In the genomic region with DNA sequence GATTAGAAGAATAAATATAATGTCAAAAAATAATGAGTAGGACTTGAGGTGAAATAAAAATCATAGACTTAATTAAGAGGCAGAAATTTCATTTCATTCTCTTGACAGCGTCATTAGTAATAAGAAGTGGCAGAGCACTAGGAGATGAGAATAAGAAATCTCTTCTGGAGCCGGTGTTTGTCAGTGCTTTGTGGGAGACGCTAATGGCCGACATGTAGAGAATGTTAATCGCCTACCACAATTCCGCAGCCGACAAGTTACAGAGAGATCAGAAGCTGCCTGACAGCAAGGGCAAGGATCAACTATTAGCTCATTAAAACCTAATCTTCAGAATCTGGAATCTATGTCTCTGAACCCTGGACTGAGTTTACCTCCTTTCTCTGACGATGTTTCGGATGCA, we compare ENCODE assay signal across 22 mouse cellular contexts. TPM values are rescaled to one million over a fixed set of nuclear protein-coding genes. Genes with fewer than 3 reads are reported as not detected.
DNase-seq lines count a peak whose midpoint lies in the region; ATAC-seq lines count a peak whose summit lies in the region.
"Had no signal": no experiment of that assay in that cellular context is flagged by ENCODE, and none has a peak within 500 bp of the region (broad histone marks: within the 10 kb centered on the region; RNA-seq: fewer than 3 reads in every experiment).

No protein-coding gene starts in this region.

- 51% methylated on average over 9 of the region's 9 CpGs for WGBS in hindbrain, embryonic 13.5 days
- WGBS in hindbrain, embryonic 11.5 days, result 71% methylated on average over 9 of the region's 9 CpGs
- 33% methylated on average over 9 of the region's 9 CpGs for WGBS in limb, embryonic 12.5 days
- WGBS in limb, embryonic 10.5 days, result 42% methylated on average over 9 of the region's 9 CpGs
- 48% methylated on average over 9 of the region's 9 CpGs for WGBS in midbrain, embryonic 15.5 days
- WGBS in midbrain, embryonic 11.5 days, result 73% methylated on average over 9 of the region's 9 CpGs

- ATAC-seq in hindbrain, embryonic 13.5 days (ENCODE audit: low FRiP score), result no peak
- ATAC-seq in hindbrain, embryonic 11.5 days (ENCODE audit: low FRiP score), result no peak
- ATAC-seq in limb, embryonic 12.5 days (ENCODE audit: insufficient number of reproducible peaks, insufficient read depth, low FRiP score, low TSS enrichment, low read depth), result no peak
- no peak for ATAC-seq in midbrain, embryonic 15.5 days (replicated peaks)
- ATAC-seq in midbrain, embryonic 11.5 days (ENCODE audit: low FRiP score), result no peak
- no peak for ATAC-seq in monocyte, adult 5-6 weeks (replicated peaks; ENCODE audit: insufficient number of reproducible peaks, low FRiP score, low TSS enrichment, poor library complexity, severe bottlenecking)

- peak overlapping the region; percentile 50 for H3K27ac ChIP-seq in hindbrain, embryonic 13.5 days
- H3K27ac ChIP-seq in hindbrain, embryonic 11.5 days (ENCODE audit: low read depth, low read length), result no peak overlapping the region
- no peak overlapping the region for H3K27ac ChIP-seq in limb, embryonic 12.5 days
- H3K27ac ChIP-seq in limb, embryonic 10.5 days, result no peak overlapping the region
- 0 out of 2 replicates have a peak overlapping the region, but pooled peaks have one; percentile 10 for H3K27ac ChIP-seq in midbrain, embryonic 15.5 days
- no peak overlapping the region for H3K27ac ChIP-seq in midbrain, embryonic 11.5 days (ENCODE audit: low read depth, low read length)
- H3K27ac ChIP-seq: embryonic facial prominence, embryonic 15.5 days; gastrocnemius, adult 2 months; limb, embryonic 15.5 days; liver, embryonic 15.5 days had no signal

- H3K9me3 ChIP-seq in hindbrain, embryonic 13.5 days, result no peaks in the 10 kb centered on the region
- H3K9me3 ChIP-seq in hindbrain, embryonic 11.5 days (ENCODE audit: control insufficient read depth, low read length), result no peaks in the 10 kb centered on the region
- no peaks in the 10 kb centered on the region for H3K9me3 ChIP-seq in limb, embryonic 12.5 days
- no peaks in the 10 kb centered on the region for H3K9me3 ChIP-seq in limb, embryonic 10.5 days (replicated peaks)
- H3K9me3 ChIP-seq in midbrain, embryonic 15.5 days, result no peaks in the 10 kb centered on the region
- H3K9me3 ChIP-seq in midbrain, embryonic 11.5 days (ENCODE audit: control insufficient read depth, low read length), result no peaks in the 10 kb centered on the region
- H3K9me3 ChIP-seq: embryonic facial prominence, embryonic 15.5 days; G1E; heart, embryonic 12.5 days; limb, embryonic 15.5 days; liver, embryonic 15.5 days had no signal

- H3K27me3 ChIP-seq in hindbrain, embryonic 13.5 days, result no peaks in the 10 kb centered on the region
- no peaks in the 10 kb centered on the region for H3K27me3 ChIP-seq in hindbrain, embryonic 11.5 days (ENCODE audit: control insufficient read depth, insufficient read depth, low read length)
- no peaks in the 10 kb centered on the region for H3K27me3 ChIP-seq in limb, embryonic 12.5 days
- no peaks in the 10 kb centered on the region for H3K27me3 ChIP-seq in limb, embryonic 10.5 days (ENCODE audit: low read depth, poor library complexity, severe bottlenecking)
- no peaks in the 10 kb centered on the region for H3K27me3 ChIP-seq in midbrain, embryonic 15.5 days (replicated peaks)
- no peaks in the 10 kb centered on the region for H3K27me3 ChIP-seq in midbrain, embryonic 11.5 days (ENCODE audit: control insufficient read depth, insufficient read depth, low read length)
- H3K27me3 ChIP-seq: embryonic facial prominence, embryonic 15.5 days; heart, embryonic 12.5 days; limb, embryonic 15.5 days; liver, embryonic 15.5 days had no signal

- H3K4me3 ChIP-seq in hindbrain, embryonic 13.5 days, result no peak overlapping the region
- H3K4me3 ChIP-seq in hindbrain, embryonic 11.5 days (ENCODE audit: low read depth, low read length), result no peak overlapping the region
- no peak overlapping the region for H3K4me3 ChIP-seq in limb, embryonic 12.5 days (replicated peaks)
- no peak overlapping the region for H3K4me3 ChIP-seq in limb, embryonic 10.5 days
- H3K4me3 ChIP-seq in midbrain, embryonic 15.5 days, result no peak overlapping the region
- no peak overlapping the region for H3K4me3 ChIP-seq in midbrain, embryonic 11.5 days (ENCODE audit: low read depth, low read length)
- H3K4me3 ChIP-seq: embryonic facial prominence, embryonic 15.5 days; gastrocnemius, adult 2 months; heart, embryonic 12.5 days; limb, embryonic 15.5 days; liver, embryonic 15.5 days had no signal

- H3K36me3 ChIP-seq in hindbrain, embryonic 13.5 days, result no peaks in the 10 kb centered on the region
- H3K36me3 ChIP-seq in hindbrain, embryonic 11.5 days (ENCODE audit: control insufficient read depth, insufficient read depth, low read length), result no peaks in the 10 kb centered on the region
- no peaks in the 10 kb centered on the region for H3K36me3 ChIP-seq in limb, embryonic 12.5 days
- H3K36me3 ChIP-seq in limb, embryonic 10.5 days, result no peaks in the 10 kb centered on the region
- no peaks in the 10 kb centered on the region for H3K36me3 ChIP-seq in midbrain, embryonic 15.5 days (replicated peaks)
- H3K36me3 ChIP-seq in midbrain, embryonic 11.5 days (ENCODE audit: control insufficient read depth, insufficient read depth, low read length), result no peaks in the 10 kb centered on the region
- H3K36me3 ChIP-seq: embryonic facial prominence, embryonic 15.5 days; heart, embryonic 12.5 days; limb, embryonic 15.5 days had no signal

- no peak for DNase-seq in hindbrain, embryonic 11.5 days (ENCODE audit: low spot score)
- DNase-seq in limb, embryonic 10.5 days (ENCODE audit: low spot score), result no peak
- DNase-seq in midbrain, embryonic 11.5 days (ENCODE audit: low spot score, missing footprints), result no peak
- DNase-seq: adrenal gland, postnatal 14 days; cerebellum, adult 11-12 months; cerebellum, postnatal 14 days; gastrocnemius, adult 2 months; heart, postnatal 14 days; kidney, adult 9 months; kidney, postnatal 36 days; layer of hippocampus, adult 9-11 months; thymus, postnatal 14 days had no signal

- peaks cover 14% of the 10 kb centered on the region for H3K4me1 ChIP-seq in hindbrain, embryonic 13.5 days (replicated peaks)
- H3K4me1 ChIP-seq in hindbrain, embryonic 11.5 days (replicated peaks; ENCODE audit: control insufficient read depth, insufficient read depth, low read length), result no peaks in the 10 kb centered on the region
- H3K4me1 ChIP-seq in limb, embryonic 12.5 days (replicated peaks), result peaks cover 39% of the 10 kb centered on the region
- H3K4me1 ChIP-seq in limb, embryonic 10.5 days, result peaks cover 44% of the 10 kb centered on the region
- 0 out of 2 replicates have a peak, but pooled peaks cover 4% of the 10 kb centered on the region for H3K4me1 ChIP-seq in midbrain, embryonic 15.5 days
- peaks cover 3% of the 10 kb centered on the region; the same call in 1 of the 2 replicates for H3K4me1 ChIP-seq in midbrain, embryonic 11.5 days (ENCODE audit: control insufficient read depth, insufficient read depth, low read length)

- no peak overlapping the region for H3K4me2 ChIP-seq in hindbrain, embryonic 13.5 days
- no peak overlapping the region for H3K4me2 ChIP-seq in hindbrain, embryonic 11.5 days (replicated peaks; ENCODE audit: low read depth, low read length)
- peak overlapping the region; percentile 13; the same call in 1 of the 2 replicates for H3K4me2 ChIP-seq in limb, embryonic 12.5 days
- H3K4me2 ChIP-seq in midbrain, embryonic 15.5 days, result no peak overlapping the region
- H3K4me2 ChIP-seq in midbrain, embryonic 11.5 days, result no peak overlapping the region
- H3K4me2 ChIP-seq: embryonic facial prominence, embryonic 15.5 days; heart, embryonic 12.5 days; limb, embryonic 15.5 days; liver, embryonic 15.5 days had no signal

- H3K9ac ChIP-seq in hindbrain, embryonic 13.5 days, result no peak overlapping the region
- H3K9ac ChIP-seq in hindbrain, embryonic 11.5 days (ENCODE audit: low read depth, low read length), result no peak overlapping the region
- no peak overlapping the region for H3K9ac ChIP-seq in limb, embryonic 12.5 days (replicated peaks)
- no peak overlapping the region for H3K9ac ChIP-seq in midbrain, embryonic 15.5 days
- H3K9ac ChIP-seq in midbrain, embryonic 11.5 days (ENCODE audit: low read length), result no peak overlapping the region
- H3K9ac ChIP-seq: embryonic facial prominence, embryonic 15.5 days; heart, embryonic 12.5 days; limb, embryonic 15.5 days; liver, embryonic 15.5 days had no signal

RNA-seq across cellular contexts. Expression of gene Cir1, which starts 35.3 kb away (rescaled TPM):
- 31.9 and 33.0 TPM in 2 replicates for polyA plus RNA-seq in hindbrain, embryonic 13.5 days (2015; fragmentation: Nextera tagmentation; extraction: Ambion mirVana)
- polyA plus RNA-seq in hindbrain, embryonic 11.5 days (2014; fragmentation: Nextera tagmentation; extraction: Ambion mirVana), result 23.0 and 23.8 TPM in 2 replicates
- 26.0 and 27.3 TPM in 2 replicates for polyA plus RNA-seq in limb, embryonic 12.5 days (2016; fragmentation: Nextera tagmentation; extraction: Ambion mirVana)
- polyA plus RNA-seq in limb, embryonic 10.5 days (2016; fragmentation: Nextera tagmentation; extraction: Ambion mirVana), result 12.2 and 14.3 TPM in 2 replicates
- 26.2 and 27.4 TPM in 2 replicates for polyA plus RNA-seq in midbrain, embryonic 15.5 days (2015; fragmentation: Nextera tagmentation; extraction: Ambion mirVana)
- 21.4 and 25.5 TPM in 2 replicates for polyA plus RNA-seq in midbrain, embryonic 11.5 days (2014; fragmentation: Nextera tagmentation; extraction: Ambion mirVana)
- total RNA-seq in monocyte, adult 5-6 weeks (2017), result 25.7 to 34.2 TPM (median 30.7 TPM) in 3 replicates

RNA-seq across cellular contexts. Expression of gene Scrn3, which starts 35.4 kb away (rescaled TPM):
- 9.0 and 9.9 TPM in 2 replicates for polyA plus RNA-seq in hindbrain, embryonic 13.5 days (2015; fragmentation: Nextera tagmentation; extraction: Ambion mirVana)
- 10.7 and 12.7 TPM in 2 replicates for polyA plus RNA-seq in hindbrain, embryonic 11.5 days (2014; fragmentation: Nextera tagmentation; extraction: Ambion mirVana)
- 17.9 and 18.7 TPM in 2 replicates for polyA plus RNA-seq in limb, embryonic 12.5 days (2016; fragmentation: Nextera tagmentation; extraction: Ambion mirVana)
- 14.7 and 16.5 TPM in 2 replicates for polyA plus RNA-seq in limb, embryonic 10.5 days (2016; fragmentation: Nextera tagmentation; extraction: Ambion mirVana)
- polyA plus RNA-seq in midbrain, embryonic 15.5 days (2015; fragmentation: Nextera tagmentation; extraction: Ambion mirVana), result 6.9 and 7.7 TPM in 2 replicates
- 10.7 and 11.7 TPM in 2 replicates for polyA plus RNA-seq in midbrain, embryonic 11.5 days (2014; fragmentation: Nextera tagmentation; extraction: Ambion mirVana)
- total RNA-seq in monocyte, adult 5-6 weeks (2017), result 6.3 to 13.4 TPM (median 10.3 TPM) in 3 replicates

RNA-seq across cellular contexts. Expression of gene Gpr155, which starts 38.6 kb away (rescaled TPM):
- polyA plus RNA-seq in hindbrain, embryonic 13.5 days (2015; fragmentation: Nextera tagmentation; extraction: Ambion mirVana), result 12.4 and 12.7 TPM in 2 replicates
- polyA plus RNA-seq in hindbrain, embryonic 11.5 days (2014; fragmentation: Nextera tagmentation; extraction: Ambion mirVana), result 5.2 and 6.7 TPM in 2 replicates
- 5.8 and 6.1 TPM in 2 replicates for polyA plus RNA-seq in limb, embryonic 12.5 days (2016; fragmentation: Nextera tagmentation; extraction: Ambion mirVana)
- polyA plus RNA-seq in limb, embryonic 10.5 days (2016; fragmentation: Nextera tagmentation; extraction: Ambion mirVana), result 1.4 and 2.4 TPM in 2 replicates
- polyA plus RNA-seq in midbrain, embryonic 15.5 days (2015; fragmentation: Nextera tagmentation; extraction: Ambion mirVana), result 12.7 and 14.0 TPM in 2 replicates
- 3.0 and 4.3 TPM in 2 replicates for polyA plus RNA-seq in midbrain, embryonic 11.5 days (2014; fragmentation: Nextera tagmentation; extraction: Ambion mirVana)
- total RNA-seq in monocyte, adult 5-6 weeks (2017), result 13.7 to 14.4 TPM (median 13.8 TPM) in 3 replicates
- total RNA-seq: granulocyte monocyte progenitor cell, adult 5-6 weeks had no signal

Comparison
In these comparisons a context has a peak if more than half of its experiments do, and no peak if none do; other contexts are left out.
1. H3K27ac ChIP-seq: peak in hindbrain, embryonic 13.5 days (single experiment) and midbrain, embryonic 15.5 days (single experiment); none in hindbrain, embryonic 11.5 days (single experiment), limb, embryonic 12.5 days (single experiment), limb, embryonic 10.5 days (single experiment) and midbrain, embryonic 11.5 days (single experiment).